ENCODE assay signal across 15 mouse cellular contexts in the genomic region with DNA sequence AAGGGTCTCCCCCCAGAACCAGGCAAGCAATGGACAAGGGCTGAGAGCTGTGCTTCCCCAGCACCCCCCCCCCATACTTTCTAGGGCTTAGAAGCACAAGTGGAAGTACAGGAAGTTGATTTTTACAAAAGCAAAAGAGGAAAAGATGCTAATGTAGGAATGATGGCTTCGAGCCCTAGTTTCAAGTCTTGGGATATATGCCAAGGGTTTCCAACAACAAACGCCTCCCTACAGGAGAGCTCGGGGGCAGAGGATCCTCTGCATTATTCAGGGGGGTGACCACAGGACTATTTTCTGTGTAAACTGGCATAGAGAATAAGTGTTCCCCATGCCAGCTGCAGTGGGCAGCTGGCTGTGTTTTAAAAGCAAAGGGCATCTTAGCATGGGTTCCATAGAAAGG.
DNase-seq lines count a peak whose midpoint lies in the region; ATAC-seq and TF ChIP-seq lines count a peak whose summit lies in the region.
"Had no signal": no experiment of that assay in that cellular context is flagged by ENCODE, and none has a peak within 500 bp of the region (broad histone marks: within the 10 kb centered on the region; RNA-seq: fewer than 3 reads in every experiment).

No protein-coding gene starts in this region.

- no peak overlapping the region for H3K4me3 ChIP-seq in heart, embryonic 13.5 days
- no peak overlapping the region for H3K4me3 ChIP-seq in midbrain, embryonic 10.5 days
- H3K4me3 ChIP-seq in midbrain, embryonic 11.5 days (ENCODE audit: low read depth, low read length) = no peak overlapping the region
- H3K4me3 ChIP-seq in hindbrain, embryonic 15.5 days = no peak overlapping the region
- no peak overlapping the region for H3K4me3 ChIP-seq in midbrain, postnatal 0 days (ENCODE audit: low read depth, low read length)

- H3K27me3 ChIP-seq in heart, embryonic 13.5 days (replicated peaks) = no peaks in the 10 kb centered on the region
- H3K27me3 ChIP-seq in midbrain, embryonic 10.5 days (ENCODE audit: low read depth, poor library complexity, severe bottlenecking) = no peaks in the 10 kb centered on the region
- H3K27me3 ChIP-seq in midbrain, embryonic 11.5 days (ENCODE audit: control insufficient read depth, insufficient read depth, low read length) = no peaks in the 10 kb centered on the region
- H3K27me3 ChIP-seq in hindbrain, embryonic 15.5 days = no peaks in the 10 kb centered on the region
- no peaks in the 10 kb centered on the region for H3K27me3 ChIP-seq in midbrain, postnatal 0 days (ENCODE audit: insufficient read depth, low read length)

- peak overlapping the region; percentile 33; the same call in 1 of the 2 replicates for H3K27ac ChIP-seq in heart, embryonic 13.5 days (replicated peaks)
- peak overlapping the region; percentile 24; the same call in 1 of the 2 replicates for H3K27ac ChIP-seq in midbrain, embryonic 10.5 days (replicated peaks)
- no peak overlapping the region for H3K27ac ChIP-seq in midbrain, embryonic 11.5 days (ENCODE audit: low read depth, low read length)
- peak overlapping the region; percentile 35 for H3K27ac ChIP-seq in hindbrain, embryonic 15.5 days (replicated peaks)
- peak overlapping the region; percentile 38; the same call in 1 of the 2 replicates for H3K27ac ChIP-seq in midbrain, postnatal 0 days (ENCODE audit: low read depth, low read length)

- H3K9ac ChIP-seq in heart, embryonic 13.5 days = peak overlapping the region; percentile 17
- H3K9ac ChIP-seq in midbrain, embryonic 11.5 days (ENCODE audit: low read length) = no peak overlapping the region
- no peak overlapping the region for H3K9ac ChIP-seq in hindbrain, embryonic 15.5 days
- H3K9ac ChIP-seq in midbrain, postnatal 0 days (replicated peaks; ENCODE audit: low read length, poor library complexity, severe bottlenecking) = no peak overlapping the region

- no peak for ATAC-seq in heart, embryonic 13.5 days (ENCODE audit: extremely low read depth, insufficient number of reproducible peaks, low FRiP score, low TSS enrichment)
- no peak for ATAC-seq in midbrain, embryonic 11.5 days (ENCODE audit: low FRiP score)
- ATAC-seq in hindbrain, embryonic 15.5 days (ENCODE audit: low FRiP score, low read depth) = no peak
- ATAC-seq in midbrain, postnatal 0 days (ENCODE audit: low FRiP score) = no peak

- no peak overlapping the region for H3K4me2 ChIP-seq in heart, embryonic 13.5 days
- H3K4me2 ChIP-seq in midbrain, embryonic 11.5 days = no peak overlapping the region
- no peak overlapping the region for H3K4me2 ChIP-seq in hindbrain, embryonic 15.5 days
- H3K4me2 ChIP-seq in midbrain, postnatal 0 days (ENCODE audit: low read depth, low read length, poor library complexity, severe bottlenecking) = no peak overlapping the region

- no peak for DNase-seq in heart, adult 18-20 months
- DNase-seq in midbrain, embryonic 10.5 days (ENCODE audit: low spot score) = no peak
- no peak for DNase-seq in midbrain, embryonic 11.5 days (ENCODE audit: low spot score, missing footprints)
- DNase-seq in midbrain, postnatal 0 days (ENCODE audit: low spot score) = peak; percentile 57
- no peak for DNase-seq in adrenal gland, postnatal 10 days
- DNase-seq in kidney, adult 18-20 months = no peak
- DNase-seq: adrenal gland, adult 8-10 months; cerebellum, adult 9-10 months; heart, postnatal 4 days; kidney, adult 8-10 months; kidney, postnatal 4 days; liver; lung, postnatal 14 days had no signal

- 53% methylated on average over 3 of the region's 3 CpGs for WGBS in heart, embryonic 13.5 days
- WGBS in midbrain, embryonic 10.5 days = 92% methylated on average over 3 of the region's 3 CpGs
- 91% methylated on average over 3 of the region's 3 CpGs for WGBS in midbrain, embryonic 11.5 days
- 23% methylated on average over 3 of the region's 3 CpGs for WGBS in hindbrain, embryonic 15.5 days
- WGBS in midbrain, postnatal 0 days = 27% methylated on average over 3 of the region's 3 CpGs

- H3K9me3 ChIP-seq in heart, embryonic 13.5 days = no peaks in the 10 kb centered on the region
- H3K9me3 ChIP-seq in midbrain, embryonic 10.5 days (replicated peaks) = no peaks in the 10 kb centered on the region
- no peaks in the 10 kb centered on the region for H3K9me3 ChIP-seq in midbrain, embryonic 11.5 days (ENCODE audit: control insufficient read depth, low read length)
- no peaks in the 10 kb centered on the region for H3K9me3 ChIP-seq in hindbrain, embryonic 15.5 days
- H3K9me3 ChIP-seq in midbrain, postnatal 0 days (ENCODE audit: low read length) = no peaks in the 10 kb centered on the region

- TF ChIP-seq CTCF in midbrain, postnatal 0 days (IDR thresholded peaks at IDR 0.05) = no peak

- H3K4me1 ChIP-seq in heart, embryonic 13.5 days = peaks cover 85% of the 10 kb centered on the region
- peaks cover 79% of the 10 kb centered on the region for H3K4me1 ChIP-seq in midbrain, embryonic 10.5 days
- H3K4me1 ChIP-seq in midbrain, embryonic 11.5 days (ENCODE audit: control insufficient read depth, insufficient read depth, low read length) = peaks cover 47% of the 10 kb centered on the region
- peaks cover 74% of the 10 kb centered on the region for H3K4me1 ChIP-seq in hindbrain, embryonic 15.5 days (replicated peaks)
- H3K4me1 ChIP-seq in midbrain, postnatal 0 days (ENCODE audit: insufficient read depth, low read length) = peaks cover 19% of the 10 kb centered on the region; the same call in 1 of the 2 replicates

- no peaks in the 10 kb centered on the region for H3K36me3 ChIP-seq in heart, embryonic 13.5 days
- H3K36me3 ChIP-seq in midbrain, embryonic 10.5 days = peaks cover 17% of the 10 kb centered on the region
- no peaks in the 10 kb centered on the region for H3K36me3 ChIP-seq in midbrain, embryonic 11.5 days (ENCODE audit: control insufficient read depth, insufficient read depth, low read length)
- H3K36me3 ChIP-seq in hindbrain, embryonic 15.5 days = no peaks in the 10 kb centered on the region
- no peaks in the 10 kb centered on the region for H3K36me3 ChIP-seq in midbrain, postnatal 0 days (ENCODE audit: insufficient read depth, low read length)
